Mouse (Mus musculus) lung, postnatal 0 days (tissue): ENCODE measurements around the gene Slc4a4.

Source experiments
- CTCF ChIP-seq: IDR thresholded peaks from 2 replicates; pipeline ENCODE4 v1.5.1; 2016; ENCODE audit warnings: antibody characterized with exemption, mild to moderate bottlenecking
- EP300 ChIP-seq: IDR thresholded peaks from 2 replicates; pipeline ENCODE4 v1.6.1; 2016; ENCODE audit warnings: antibody characterized with exemption, mild to moderate bottlenecking, control low read depth

DNA sequence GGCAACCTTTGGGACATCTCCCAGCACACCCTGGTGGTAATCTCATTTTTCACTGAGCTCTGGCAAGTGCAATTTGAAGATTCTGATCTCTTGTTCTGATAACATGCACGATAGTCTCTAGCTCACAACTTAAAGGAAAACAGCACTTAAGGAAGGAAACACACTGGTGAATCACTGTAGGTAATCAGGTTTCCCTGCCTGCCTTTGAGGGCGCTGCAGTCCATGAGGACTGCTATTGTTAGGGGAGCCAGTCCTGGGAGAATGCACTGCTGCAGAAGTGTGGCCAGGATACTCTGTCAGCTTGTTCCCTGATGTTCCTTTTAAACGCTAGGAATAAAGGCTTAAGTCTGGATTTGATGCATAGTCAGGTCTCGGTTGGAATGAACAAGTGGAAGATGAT is 2.7 kb downstream of the Slc4a4 start:
- TF ChIP-seq CTCF (peak; percentile 46), EP300 (no peak)
